ENCODE assay signal across 14 mouse cellular contexts in genomic region chr13:40846375-40846774, GRCm38 (mm10). TPM values are rescaled to one million over a fixed set of nuclear protein-coding genes. Genes with fewer than 3 reads are reported as not detected.
DNase-seq lines count a peak whose midpoint lies in the region; ATAC-seq and TF ChIP-seq lines count a peak whose summit lies in the region.
"Had no signal": no experiment of that assay in that cellular context is flagged by ENCODE, and none has a peak within 500 bp of the region (broad histone marks: within the 10 kb centered on the region; RNA-seq: fewer than 3 reads in every experiment).

No protein-coding gene starts in this region.

- DNase-seq in heart, adult 2 months: no peak
- DNase-seq in heart, postnatal 4 days: no peak
- peak; percentile 28 for DNase-seq in liver, adult 2 months (ENCODE audit: extremely low read depth, low read depth, low spot score)
- DNase-seq in liver: no peak
- peak; percentile 25 for DNase-seq in 3T3-L1 (ENCODE audit: low read depth, low spot score)
- peak; percentile 30 for DNase-seq in MEL (ENCODE audit: low read depth, low spot score)
- DNase-seq in retina, postnatal 1 day: no peak
- no peak for DNase-seq in midbrain, embryonic 11.5 days (ENCODE audit: low spot score, missing footprints)
- DNase-seq: cerebellum, postnatal 36 days; midbrain, embryonic 14.5 days had no signal

- 58% methylated on average over 9 of the region's 9 CpGs for WGBS in heart, adult 2 months
- 71% methylated on average over 9 of the region's 9 CpGs for WGBS in liver, adult 2 months
- 66% methylated on average over 9 of the region's 9 CpGs for WGBS in midbrain, embryonic 11.5 days

- H3K27ac ChIP-seq in heart, adult 2 months: no peak overlapping the region
- no peak overlapping the region for H3K27ac ChIP-seq in liver, adult 2 months (replicated peaks; ENCODE audit: insufficient read depth, low read depth, low read length)
- no peak overlapping the region for H3K27ac ChIP-seq in MEL (ENCODE audit: control insufficient read depth, low read depth, low read length)
- H3K27ac ChIP-seq in midbrain, embryonic 11.5 days (ENCODE audit: low read depth, low read length): no peak overlapping the region
- H3K27ac ChIP-seq: embryonic facial prominence, embryonic 13.5 days; forebrain, embryonic 10.5 days; heart, embryonic 15.5 days; hindbrain, embryonic 14.5 days had no signal

- no peak for TF ChIP-seq EP300 in heart, adult 2 months (IDR thresholded peaks at IDR 0.05; ENCODE audit: insufficient read depth, low read depth, low read length)
- TF ChIP-seq EP300 in MEL (IDR thresholded peaks at IDR 0.05; ENCODE audit: low read depth in 1 of 2, low read length in 2 of 2): no peak

- intact Hi-C loops in heart, adult 2 months (cut with DNase I): no loop called here

- H3K4me3 ChIP-seq in heart, adult 2 months: no peak overlapping the region
- H3K4me3 ChIP-seq in liver, adult 2 months (ENCODE audit: insufficient read depth, low read depth, low read length): no peak overlapping the region
- no peak overlapping the region for H3K4me3 ChIP-seq in MEL (ENCODE audit: control insufficient read depth in 1 of 2, insufficient read depth in 1 of 2, low read depth in 2 of 2, low read length in 2 of 2)
- H3K4me3 ChIP-seq in midbrain, embryonic 11.5 days (ENCODE audit: low read depth, low read length): no peak overlapping the region
- H3K4me3 ChIP-seq: embryonic facial prominence, embryonic 13.5 days; forebrain, embryonic 10.5 days; heart, embryonic 15.5 days had no signal

- no peak overlapping the region for H3K4me2 ChIP-seq in midbrain, embryonic 11.5 days
- H3K4me2 ChIP-seq: embryonic facial prominence, embryonic 13.5 days; heart, embryonic 15.5 days; hindbrain, embryonic 14.5 days had no signal

- ATAC-seq in midbrain, embryonic 11.5 days (ENCODE audit: low FRiP score): no peak

- no peak for TF ChIP-seq POLR2A in heart, adult 2 months (IDR thresholded peaks at IDR 0.05; ENCODE audit: insufficient read depth, low read depth, low read length)
- TF ChIP-seq POLR2A in liver, adult 2 months (IDR thresholded peaks at IDR 0.05; ENCODE audit: extremely low read depth, insufficient read depth, low read length): no peak
- no peak for TF ChIP-seq POLR2A in MEL (IDR thresholded peaks at IDR 0.05; ENCODE audit: control insufficient read depth in 1 of 2, insufficient read depth in 1 of 2, low read depth in 1 of 2, low read length in 2 of 2, poor library complexity in 1 of 2)

- no peak overlapping the region for H3K9ac ChIP-seq in heart, adult 2 months (ENCODE audit: low read depth, low read length)
- H3K9ac ChIP-seq in liver, adult 2 months (ENCODE audit: low read depth, low read length): no peak overlapping the region
- H3K9ac ChIP-seq in MEL (ENCODE audit: control insufficient read depth, low read depth, low read length, poor library complexity, severe bottlenecking): no peak overlapping the region
- H3K9ac ChIP-seq in midbrain, embryonic 11.5 days (ENCODE audit: low read length): no peak overlapping the region
- H3K9ac ChIP-seq: embryonic facial prominence, embryonic 13.5 days; hindbrain, embryonic 14.5 days had no signal

- no peaks in the 10 kb centered on the region for H3K9me3 ChIP-seq in MEL (replicated peaks; ENCODE audit: insufficient read depth, low read length)
- no peaks in the 10 kb centered on the region for H3K9me3 ChIP-seq in midbrain, embryonic 11.5 days (ENCODE audit: control insufficient read depth, low read length)
- H3K9me3 ChIP-seq: embryonic facial prominence, embryonic 13.5 days; forebrain, embryonic 10.5 days; heart, embryonic 15.5 days had no signal

- no peaks in the 10 kb centered on the region for H3K4me1 ChIP-seq in heart, adult 2 months (ENCODE audit: control insufficient read depth, insufficient read depth, low read length)
- peaks cover 8% of the 10 kb centered on the region; the same call in 1 of the 2 replicates for H3K4me1 ChIP-seq in liver, adult 2 months (ENCODE audit: control insufficient read depth, insufficient read depth, low read length)
- peaks cover 0 to 5% of the 10 kb centered on the region in 2 experiments; a peak in 1 of 4 replicates for H3K4me1 ChIP-seq in MEL (ENCODE audit: control insufficient read depth in 1 of 2, insufficient read depth in 2 of 2, low read length in 2 of 2)
- H3K4me1 ChIP-seq in midbrain, embryonic 11.5 days (ENCODE audit: control insufficient read depth, insufficient read depth, low read length): no peaks in the 10 kb centered on the region
- H3K4me1 ChIP-seq: embryonic facial prominence, embryonic 13.5 days; forebrain, embryonic 10.5 days had no signal

- TF ChIP-seq RAD21 in MEL (IDR thresholded peaks at IDR 0.05; ENCODE audit: low read depth, low read length): peak; percentile 45

- peak; percentile 65 for TF ChIP-seq CTCF in heart, adult 2 months (IDR thresholded peaks at IDR 0.05)
- peak; percentile 23; the same call in 1 of the 2 replicates for TF ChIP-seq CTCF in liver, adult 2 months (IDR thresholded peaks at IDR 0.05; ENCODE audit: low read depth, low read length)
- peak; percentile 12 to 46 (median 40); a peak in 4 of 6 replicates for TF ChIP-seq CTCF in MEL (IDR thresholded peaks at IDR 0.05 in 2 of 3, conservative IDR thresholded peaks at IDR 0.05 in 1 of 3; ENCODE audit: control insufficient read depth in 1 of 3, insufficient read depth in 1 of 3, low read depth in 2 of 3, low read length in 3 of 3, poor library complexity in 1 of 3, severe bottlenecking in 1 of 3)

- H3K36me3 ChIP-seq in heart, adult 2 months (ENCODE audit: control insufficient read depth, insufficient read depth, low read length): no peaks in the 10 kb centered on the region
- no peaks in the 10 kb centered on the region for H3K36me3 ChIP-seq in liver, adult 2 months (ENCODE audit: control insufficient read depth, insufficient read depth, low read length)
- H3K36me3 ChIP-seq in MEL (ENCODE audit: control insufficient read depth in 1 of 2, insufficient read depth in 2 of 2, low read length in 2 of 2): peaks cover 0 to 5% of the 10 kb centered on the region in 2 experiments; a peak in 1 of 4 replicates
- H3K36me3 ChIP-seq in midbrain, embryonic 11.5 days (ENCODE audit: control insufficient read depth, insufficient read depth, low read length): no peaks in the 10 kb centered on the region
- H3K36me3 ChIP-seq: embryonic facial prominence, embryonic 13.5 days; forebrain, embryonic 10.5 days; heart, embryonic 15.5 days had no signal

- no peaks in the 10 kb centered on the region for H3K27me3 ChIP-seq in heart, adult 2 months (ENCODE audit: control insufficient read depth, insufficient read depth, low read length)
- H3K27me3 ChIP-seq in liver, adult 2 months (ENCODE audit: control insufficient read depth, insufficient read depth, low read length): no peaks in the 10 kb centered on the region
- H3K27me3 ChIP-seq in MEL (ENCODE audit: control insufficient read depth in 1 of 2, insufficient read depth in 2 of 2, low read length in 2 of 2): peaks cover 0 to 2% of the 10 kb centered on the region in 2 experiments; a peak in 1 of 4 replicates
- H3K27me3 ChIP-seq in midbrain, embryonic 11.5 days (ENCODE audit: control insufficient read depth, insufficient read depth, low read length): no peaks in the 10 kb centered on the region
- H3K27me3 ChIP-seq: heart, embryonic 15.5 days had no signal

- H3K79me2 ChIP-seq in heart, adult 2 months (replicated peaks; ENCODE audit: control insufficient read depth, insufficient read depth, low read length): no peaks in the 10 kb centered on the region
- no peaks in the 10 kb centered on the region; the same call in 1 of the 2 replicates for H3K79me2 ChIP-seq in liver, adult 2 months (ENCODE audit: control insufficient read depth, insufficient read depth, low read length)
- H3K79me2 ChIP-seq in MEL (ENCODE audit: control insufficient read depth, insufficient read depth, low read length, poor library complexity): no peaks in the 10 kb centered on the region

TF ChIP-seq in MEL, 35 proteins besides CTCF, POLR2A, EP300 and RAD21:
- TF ChIP-seq SMC3 (IDR thresholded peaks at IDR 0.05; ENCODE audit: low read depth, low read length) (peak; percentile 53), USF2 (IDR thresholded peaks at IDR 0.05; ENCODE audit: borderline replicate concordance in 1 of 2, insufficient read depth in 1 of 2, low read depth in 1 of 2, low read length in 2 of 2) (no peak), ZC3H11A (IDR thresholded peaks at IDR 0.05; ENCODE audit: low read depth, low read length) (peak; percentile 25; the same call in 1 of the 2 replicates), ZMIZ1 (IDR thresholded peaks at IDR 0.05; ENCODE audit: low read depth, low read length) (no peak)

RNA-seq across cellular contexts. Expression of gene Gcnt2, which starts 13.2 kb away (rescaled TPM):
- total RNA-seq in heart, adult 2 months (2021): 10 to 100 TPM in 1 of 2 experiments, 1 to 10 TPM in 1; 8.5 to 10.4 TPM
- polyA plus RNA-seq in heart, adult 2 months (2012; rRNA removed): 2.7 and 4.6 TPM in 2 replicates
- total RNA-seq in heart, postnatal 4 days (2021): 10 to 100 TPM; 12.7 to 14.5 TPM
- total RNA-seq in liver, adult 2 months (2014; rRNA removed): 14.7 and 18.1 TPM in 2 replicates
- 2.8 and 3.5 TPM in 2 replicates for polyA plus RNA-seq in liver, adult 2 months (2012; rRNA removed)
- 0.04 TPM in 1 of 2 replicates, not detected in the other for total RNA-seq in MEL (2012; rRNA removed)
- under 1 TPM in 1 of 2 experiments, not detected in 1; 0.03 TPM for polyA plus RNA-seq in MEL (2012; ENCODE audit: insufficient read depth in 1 of 2, insufficient read length in 2 of 2, low read depth in 1 of 2, low replicate concordance in 2 of 2, missing spikeins in 1 of 2)
- 4.0 and 5.3 TPM in 2 replicates for polyA plus RNA-seq in midbrain, embryonic 11.5 days (2014; fragmentation: Nextera tagmentation; extraction: Ambion mirVana)

Comparison
In these comparisons a context has a peak if more than half of its experiments do, and no peak if none do; other contexts are left out.
1. DNase-seq: peak in liver, adult 2 months (single experiment), 3T3-L1 (single experiment) and MEL (single experiment); none in heart, adult 2 months (0 of 2), heart, postnatal 4 days (single experiment), liver (single experiment), retina, postnatal 1 day (single experiment) and midbrain, embryonic 11.5 days (single experiment).
2. Peak in every context shown above with its lines, with median percentiles within 50 percentile points of each other: CTCF ChIP-seq.